ENCODE assay signal across 25 mouse cellular contexts in genomic region chr10:76505865-76506264, GRCm38 (mm10). TPM values are rescaled to one million over a fixed set of nuclear protein-coding genes. Genes with fewer than 3 reads are reported as not detected.
"Had no signal": no experiment of that assay in that cellular context is flagged by ENCODE, and none has a peak within 500 bp of the region (broad histone marks: within the 10 kb centered on the region; RNA-seq: fewer than 3 reads in every experiment).

No protein-coding gene starts in this region.

- H3K4me2 ChIP-seq: liver, embryonic 15.5 days; lung, embryonic 15.5 days; midbrain, embryonic 12.5 days; neural tube, embryonic 12.5 days had no signal

- H3K9me3 ChIP-seq: liver, embryonic 15.5 days; lung, embryonic 15.5 days; megakaryocyte, embryonic 14.5 days; midbrain, embryonic 12.5 days; neural tube, embryonic 12.5 days had no signal

- ATAC-seq: liver, postnatal 0 days; lung, postnatal 0 days had no signal

- H3K4me1 ChIP-seq: lung, embryonic 15.5 days; midbrain, embryonic 12.5 days; neural tube, embryonic 12.5 days had no signal

- H3K4me3 ChIP-seq: liver, embryonic 15.5 days; lung, embryonic 15.5 days; megakaryocyte, embryonic 14.5 days; midbrain, embryonic 12.5 days; neural tube, embryonic 12.5 days had no signal

- H3K27ac ChIP-seq: liver, embryonic 15.5 days; lung, embryonic 15.5 days; macrophage; midbrain, embryonic 12.5 days; neural tube, embryonic 12.5 days had no signal

- H3K9ac ChIP-seq: liver, embryonic 15.5 days; liver, postnatal 0 days; lung, embryonic 15.5 days; midbrain, embryonic 12.5 days; neural tube, embryonic 12.5 days had no signal

- H3K27me3 ChIP-seq: liver, embryonic 15.5 days; lung, embryonic 15.5 days; megakaryocyte, embryonic 14.5 days; midbrain, embryonic 12.5 days; neural tube, embryonic 12.5 days had no signal

- DNase-seq: liver, postnatal 0 days; lung, adult 2 months; lung, postnatal 14 days; lung, postnatal 36 days; midbrain, embryonic 14.5 days; right cerebral cortex, postnatal 14 days; thymus, adult 18-20 months; thymus, postnatal 14 days; thymus, postnatal 36 days had no signal

RNA-seq across cellular contexts. Expression of gene Spatc1l, which starts 56.2 kb away (rescaled TPM):
- total RNA-seq: megakaryocyte progenitor cell, adult 5-6 weeks; midbrain, postnatal 0 days; monocyte, adult 5-6 weeks; neutrophil, adult 5-6 weeks had no signal
- polyA plus RNA-seq: liver, embryonic 15.5 days; liver, postnatal 0 days; lung, embryonic 15.5 days; lung, postnatal 0 days; macrophage; midbrain, embryonic 14.5 days; midbrain, postnatal 0 days; neural tube, embryonic 12.5 days; spleen, adult 2 months; stomach, embryonic 16.5 days; thymus, postnatal 0 days had no signal

RNA-seq across cellular contexts. Expression of gene 2610028H24Rik, which starts 57.0 kb away (rescaled TPM):
- total RNA-seq: megakaryocyte progenitor cell, adult 5-6 weeks; midbrain, postnatal 0 days; monocyte, adult 5-6 weeks; neutrophil, adult 5-6 weeks had no signal
- polyA plus RNA-seq: liver, embryonic 15.5 days; liver, postnatal 0 days; macrophage; midbrain, embryonic 12.5 days; midbrain, embryonic 14.5 days; midbrain, postnatal 0 days; neural tube, embryonic 12.5 days; neural tube, embryonic 14.5 days; spleen, adult 2 months; stomach, embryonic 14.5 days had no signal
